Mouse (Mus musculus) hindbrain, embryonic 14.5 days (tissue): Measurements from ENCODE around the gene Vgll1. TPM values are rescaled to one million over a fixed set of nuclear protein-coding genes. Genes with fewer than 3 reads are reported as not detected.

Source experiments
- ATAC-seq: fragments of 200-750 bp; cut with Nextera tagmentation; 2 replicates; pipeline ENCODE4 v1.8.0; 2017; ENCODE audit warnings: moderate number of reproducible peaks, mild to moderate bottlenecking, moderate TSS enrichment, moderate library complexity; ENCODE audit not compliant: low FRiP score
- DNase-seq: peaks from one replicate; pipeline ENCODE4 v3.0.0-alpha.2; 2015; ENCODE audit warnings: low spot score
- H3K27ac ChIP-seq: fragments of 300-500 bp; sonication (generic); 2 replicates; pipeline ENCODE4 v1.5.1; 2014; ENCODE audit warnings: mild to moderate bottlenecking, moderate library complexity
- H3K27me3 ChIP-seq: fragments of 300-500 bp; sonication (generic); 2 replicates; pipeline ENCODE4 v1.6.1; 2014; ENCODE audit warnings: mild to moderate bottlenecking, low read length, mixed read lengths; ENCODE audit not compliant: control insufficient read depth, insufficient read depth
- H3K36me3 ChIP-seq: fragments of 300-500 bp; sonication (generic); replicated peaks from 2 replicates; pipeline ENCODE4 v1.6.1; 2014; ENCODE audit not compliant: control insufficient read depth, insufficient read depth
- H3K4me1 ChIP-seq: fragments of 300-500 bp; sonication (generic); replicated peaks from 2 replicates; pipeline ENCODE4 v1.6.1; 2014; ENCODE audit warnings: antibody characterized with exemption, low read length, mixed read lengths; ENCODE audit not compliant: control insufficient read depth, insufficient read depth
- H3K4me2 ChIP-seq: fragments of 300-500 bp; sonication (generic); replicated peaks from 2 replicates; pipeline ENCODE4 v1.6.1; 2014; ENCODE audit warnings: mild to moderate bottlenecking, moderate library complexity
- H3K4me3 ChIP-seq: fragments of 300-500 bp; sonication (generic); replicated peaks from 2 replicates; pipeline ENCODE4 v1.5.1; 2014; ENCODE audit warnings: mild to moderate bottlenecking, low read length
- H3K9ac ChIP-seq: fragments of 300-500 bp; sonication (generic); 2 replicates; pipeline ENCODE4 v1.6.1; 2014
- H3K9me3 ChIP-seq: fragments of 300-500 bp; sonication (generic); 2 replicates; pipeline ENCODE4 v1.6.1; 2016; ENCODE audit warnings: low read length; ENCODE audit not compliant: control insufficient read depth
- WGBS: fragments of 180-500 bp; shearing (Covaris S2); extraction: QIAGEN DNeasy Blood & Tissue Kit; methylation state at CpG from one replicate; pipeline ENCODE4 v1.1.7; 2014; 5-methylcytosine and 5-hydroxymethylcytosine counted together
- polyA plus RNA-seq: library from polyadenylated mRNA; unstranded; fragments of >200 nt; fragmentation: Nextera tagmentation; extraction: Ambion mirVana; gene quantifications from 2 replicates; pipeline ENCODE4 v1.2.1, GENCODE M21; 2014

Vgll1 gene
- polyA plus RNA-seq, 1 experiment from 2014 or later, result not detected

DNA sequence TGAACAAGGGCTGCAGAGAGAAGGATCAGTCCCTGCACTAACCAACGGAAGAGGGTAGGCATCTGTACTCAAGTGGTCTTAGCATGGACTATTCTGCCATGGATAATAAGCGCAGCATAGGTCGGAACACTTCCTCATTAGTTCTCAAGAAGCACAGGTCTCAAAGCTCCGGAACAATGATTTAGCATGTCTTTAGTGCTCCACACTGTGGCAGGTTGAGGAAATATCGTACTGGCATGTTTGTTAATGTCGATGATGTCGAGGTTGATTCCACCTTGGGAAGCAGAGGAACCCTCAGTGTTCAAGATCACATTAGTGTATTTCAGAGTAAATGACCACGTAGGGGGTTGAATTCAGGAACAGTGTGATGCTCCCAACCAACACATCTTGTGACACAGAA, 30.2 kb downstream of the Vgll1 start:
- DNase-seq, result no peak
- 85% methylated on average over 8 of the region's 8 CpGs for WGBS
- Histone ChIP-seq H3K27me3 (no peaks in the 10 kb centered on the region), H3K4me2 (no peak overlapping the region), H3K9ac (no peak overlapping the region), H3K36me3 (no peaks in the 10 kb centered on the region), H3K9me3 (no peaks in the 10 kb centered on the region), H3K4me1 (no peaks in the 10 kb centered on the region), H3K4me3 (no peak overlapping the region), H3K27ac (no peak overlapping the region)
- no peak for ATAC-seq

DNA sequence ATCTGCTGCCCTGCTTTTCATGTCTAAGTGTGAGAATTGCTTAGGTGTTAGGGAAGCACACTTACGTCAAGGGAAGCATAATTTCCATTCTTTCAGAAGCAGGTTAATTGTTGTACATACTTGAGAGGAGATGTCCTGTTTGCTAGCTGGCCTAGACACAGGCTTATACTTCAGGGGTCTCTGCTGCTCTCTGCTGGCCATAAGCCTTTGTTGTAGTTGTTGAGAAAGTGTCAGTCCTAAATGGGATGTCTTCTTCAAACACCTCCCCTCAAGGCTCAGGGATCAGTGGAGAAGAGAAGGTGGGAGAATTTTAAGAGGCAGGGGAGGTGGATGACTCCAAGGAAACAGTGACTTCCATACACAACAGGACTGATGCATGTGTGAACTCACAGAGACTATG, 32.9 kb downstream of the Vgll1 start:
- Histone ChIP-seq H3K9ac (no peak overlapping the region), H3K27me3 (no peaks in the 10 kb centered on the region), H3K4me3 (no peak overlapping the region), H3K4me1 (no peaks in the 10 kb centered on the region), H3K9me3 (no peaks in the 10 kb centered on the region), H3K36me3 (no peaks in the 10 kb centered on the region), H3K4me2 (no peak overlapping the region), H3K27ac (no peak overlapping the region)
- WGBS, result 93% methylated on average over 1 of the region's 1 CpGs
- ATAC-seq (no peak), DNase-seq (no peak)

GRCm38 (mm10) chrX:57130633-57131032, 42.7 kb downstream of the Vgll1 start:
- no peaks in the 10 kb centered on the region for H3K4me1 ChIP-seq
- 8% methylated on average over 1 of the region's 1 CpGs for WGBS
- H3K9me3 ChIP-seq, result no peaks in the 10 kb centered on the region
- no peak overlapping the region for H3K9ac ChIP-seq
- ATAC-seq (no peak), DNase-seq (no peak)
- no peaks in the 10 kb centered on the region for H3K27me3 ChIP-seq
- H3K4me2 ChIP-seq, result no peak overlapping the region
- H3K36me3 ChIP-seq, result no peaks in the 10 kb centered on the region
- H3K27ac ChIP-seq, result no peak overlapping the region
- no peak overlapping the region for H3K4me3 ChIP-seq

DNA sequence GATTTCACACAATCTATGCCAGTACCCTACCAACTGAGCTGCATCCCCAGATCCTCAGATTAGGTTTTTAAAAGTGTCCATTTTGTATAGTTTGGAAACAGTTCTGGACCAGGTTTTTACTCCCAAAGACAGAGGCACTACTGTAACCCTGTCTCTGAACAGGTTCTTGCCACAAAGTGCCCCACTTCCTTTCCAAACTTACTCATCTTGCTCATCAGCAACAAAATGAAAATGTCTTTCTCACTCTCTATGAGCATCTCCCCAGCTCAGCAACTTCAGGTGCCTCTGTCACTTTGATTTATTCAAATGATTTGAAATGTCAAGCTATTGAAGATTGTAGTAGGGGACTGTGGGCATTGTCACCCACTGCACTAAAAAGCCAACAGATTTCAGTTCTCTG, 49.7 kb downstream of the Vgll1 start:
- Histone ChIP-seq H3K27me3 (no peaks in the 10 kb centered on the region), H3K4me1 (no peaks in the 10 kb centered on the region), H3K36me3 (no peaks in the 10 kb centered on the region), H3K27ac (no peak overlapping the region), H3K9ac (no peak overlapping the region), H3K9me3 (no peaks in the 10 kb centered on the region), H3K4me3 (no peak overlapping the region), H3K4me2 (no peak overlapping the region)
- DNase-seq (no peak), ATAC-seq (no peak)

GRCm38 (mm10) chrX:57153520-57153919, 65.6 kb downstream of the Vgll1 start:
- Histone ChIP-seq H3K4me2 (no peak overlapping the region), H3K27ac (no peak overlapping the region), H3K36me3 (no peaks in the 10 kb centered on the region), H3K27me3 (no peaks in the 10 kb centered on the region), H3K4me3 (no peak overlapping the region), H3K9me3 (no peaks in the 10 kb centered on the region), H3K9ac (no peak overlapping the region), H3K4me1 (no peaks in the 10 kb centered on the region)
- no peak for DNase-seq
- 82% methylated on average over 1 of the region's 1 CpGs for WGBS
- ATAC-seq, result no peak

Other genes with a start within 250 kb of the Vgll1 start
- gene Adgrg4, start 217.9 kb upstream of the Vgll1 start, polyA plus RNA-seq, result not detected in 2 replicates
- 0.27 and 0.50 TPM in 2 replicates for gene Brs3, start 45.0 kb upstream of the Vgll1 start, polyA plus RNA-seq
- 77.9 and 82.4 TPM in 2 replicates for gene Htatsf1, start 34.5 kb upstream of the Vgll1 start, polyA plus RNA-seq
- not detected in 2 replicates for gene Cd40lg, start 124.0 kb downstream of the Vgll1 start, polyA plus RNA-seq